Mouse (Mus musculus) gonadal fat pad, adult 2 months (tissue): ENCODE measurements around the gene Enox1. TPM values are rescaled to one million over a fixed set of nuclear protein-coding genes. Genes with fewer than 3 reads are reported as not detected.

ENCODE experiments used
- DNase-seq: peaks from one replicate; pipeline ENCODE4 v3.0.0-alpha.2; 2012; ENCODE audit warnings: low read depth
- polyA plus RNA-seq: library from polyadenylated mRNA; depleted of rRNA; stranded (reverse); fragments of >200 nt; gene quantifications from 2 replicates; pipeline ENCODE4 v1.2.3, GENCODE M21; 2012

The Enox1 gene
- polyA plus RNA-seq, 1 experiment: 1.6 TPM

DNA sequence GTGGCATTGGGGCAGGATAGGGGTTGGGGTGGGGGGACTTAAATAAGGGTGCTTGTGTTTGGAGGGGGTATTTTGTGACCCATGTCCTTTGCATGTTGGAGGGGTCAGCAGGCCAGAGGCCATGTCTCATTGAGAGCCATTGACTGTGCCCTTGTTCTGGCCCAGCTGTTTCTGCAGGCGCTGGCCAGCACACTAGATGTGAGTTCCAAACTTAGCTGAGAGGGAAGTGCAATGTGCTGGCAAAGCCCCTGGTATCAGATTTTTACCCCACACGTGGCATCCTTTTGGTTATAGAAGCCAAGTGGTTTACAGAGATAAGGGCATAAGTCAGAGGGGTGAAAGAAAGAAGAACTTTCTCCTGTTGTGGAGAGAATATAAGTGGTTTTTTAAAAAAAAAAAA lies 218.5 kb downstream of the Enox1 start:
- no peak for DNase-seq

DNA sequence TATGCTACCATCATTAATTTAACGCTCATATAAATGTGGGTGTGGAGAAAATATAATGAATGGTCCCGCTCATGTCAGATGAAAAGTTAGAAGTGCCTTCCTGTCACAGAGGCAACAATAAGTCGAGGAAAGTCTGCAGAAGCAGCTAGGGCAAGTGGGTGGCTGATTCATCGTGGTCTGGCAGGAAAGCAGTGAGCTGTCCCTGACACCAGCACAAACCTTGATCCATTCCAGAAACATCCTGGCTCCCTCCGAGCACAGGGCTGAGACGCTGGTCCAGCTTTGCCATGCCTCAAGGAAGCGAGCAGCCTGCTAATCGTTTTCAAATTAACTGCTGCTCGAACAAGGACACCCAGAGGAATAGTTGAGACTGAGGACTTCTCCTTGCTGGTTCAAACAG lies 219.1 kb downstream of the Enox1 start:
- DNase-seq: no peak

DNA sequence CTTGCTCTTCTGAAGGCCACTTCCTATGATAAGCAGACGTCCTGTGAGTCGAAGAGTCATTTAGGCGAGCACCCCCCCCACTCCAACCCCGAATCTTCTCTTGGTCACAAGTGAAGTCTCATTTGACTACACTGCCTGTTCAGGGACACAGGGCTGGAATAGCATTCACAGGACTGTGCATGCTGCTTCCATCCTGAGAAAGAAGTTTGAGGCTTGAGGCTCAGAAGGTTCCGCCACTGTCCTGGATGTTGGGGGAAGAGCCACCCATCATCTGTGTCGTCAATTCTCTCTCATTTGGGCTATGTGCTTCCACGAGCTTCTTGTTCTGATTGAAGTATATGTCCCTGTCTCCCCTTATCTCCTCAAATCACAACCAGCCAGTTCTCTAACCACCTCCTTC lies 220.2 kb downstream of the Enox1 start:
- no peak for DNase-seq

DNA sequence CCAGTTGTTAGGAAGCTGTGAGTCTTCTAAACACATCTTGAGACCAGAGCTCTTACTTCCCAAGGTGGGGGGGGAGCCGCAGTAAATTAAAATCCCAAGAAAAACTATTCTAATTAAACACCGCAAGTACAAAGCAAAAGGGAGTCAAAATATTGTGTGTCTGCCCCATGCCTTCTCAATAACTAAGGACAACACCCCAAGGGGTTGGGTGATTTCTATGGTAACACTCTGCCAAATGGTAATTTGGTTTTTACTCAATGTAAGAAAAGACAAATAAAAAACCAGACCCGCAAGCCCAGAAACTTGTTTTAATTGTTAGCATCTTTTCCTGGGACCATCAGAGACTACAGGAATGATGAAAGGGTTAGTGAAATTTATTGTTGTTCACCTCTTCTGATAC lies 220.9 kb downstream of the Enox1 start:
- DNase-seq: no peak

DNA sequence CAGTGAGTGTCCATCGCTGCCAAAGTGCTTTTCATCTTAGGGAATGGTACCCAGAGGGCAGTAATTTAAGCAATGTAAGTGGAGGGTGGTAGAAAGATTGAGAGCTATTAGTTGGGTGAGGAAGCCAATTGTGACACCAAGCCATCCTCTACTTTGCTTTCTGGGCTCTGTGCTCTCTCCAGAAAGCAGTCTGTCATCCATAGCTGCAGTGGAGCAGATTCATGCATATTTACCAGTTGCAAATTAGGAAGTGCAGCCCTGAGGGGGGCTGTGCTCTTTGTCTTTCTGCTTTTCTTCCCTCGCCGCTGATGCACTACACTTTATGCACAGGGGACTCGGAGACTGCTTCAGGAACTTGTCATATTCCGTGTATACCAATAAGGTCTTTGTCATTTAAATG lies 221.3 kb downstream of the Enox1 start:
- no peak for DNase-seq

DNA sequence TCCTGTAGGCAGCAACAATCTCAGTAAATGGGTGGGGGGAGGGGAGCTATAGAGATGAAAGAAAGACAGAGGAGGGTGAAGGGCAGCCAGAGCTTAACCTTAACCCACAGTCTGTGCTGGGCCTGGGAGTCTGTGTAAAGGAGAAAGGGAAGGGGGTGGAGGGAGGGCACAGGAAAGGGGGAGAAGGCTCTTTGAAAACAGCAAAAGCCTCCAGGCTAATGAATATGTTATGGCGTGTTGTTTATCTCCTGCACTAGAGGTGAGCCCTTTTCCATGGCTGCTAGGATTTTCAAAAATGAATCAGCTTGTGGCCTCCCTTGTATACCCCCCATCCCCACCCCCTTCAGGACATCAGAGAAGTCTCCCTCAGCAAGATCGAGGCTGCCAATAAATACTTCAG lies 225.0 kb downstream of the Enox1 start:
- no peak for DNase-seq

DNA sequence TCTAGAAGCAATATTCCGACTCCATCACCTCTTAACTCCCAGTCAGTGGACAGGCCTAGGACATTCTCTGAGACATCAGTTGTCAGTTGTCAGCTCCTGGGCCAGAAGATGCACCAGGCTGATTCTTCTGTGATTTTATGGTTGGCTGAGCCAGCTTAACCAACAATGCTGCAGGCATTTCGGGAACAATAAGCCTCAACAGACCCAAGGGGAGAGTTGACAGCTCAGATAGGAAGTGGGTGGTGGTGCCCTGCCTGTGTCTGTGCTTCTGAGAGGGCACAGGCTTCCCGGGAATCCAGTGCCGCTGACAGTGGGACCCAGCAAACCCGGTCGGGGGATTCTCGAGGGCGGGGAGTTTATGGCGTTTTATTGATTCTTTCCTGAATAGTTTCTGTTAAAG lies 229.1 kb downstream of the Enox1 start:
- no peak for DNase-seq

DNA sequence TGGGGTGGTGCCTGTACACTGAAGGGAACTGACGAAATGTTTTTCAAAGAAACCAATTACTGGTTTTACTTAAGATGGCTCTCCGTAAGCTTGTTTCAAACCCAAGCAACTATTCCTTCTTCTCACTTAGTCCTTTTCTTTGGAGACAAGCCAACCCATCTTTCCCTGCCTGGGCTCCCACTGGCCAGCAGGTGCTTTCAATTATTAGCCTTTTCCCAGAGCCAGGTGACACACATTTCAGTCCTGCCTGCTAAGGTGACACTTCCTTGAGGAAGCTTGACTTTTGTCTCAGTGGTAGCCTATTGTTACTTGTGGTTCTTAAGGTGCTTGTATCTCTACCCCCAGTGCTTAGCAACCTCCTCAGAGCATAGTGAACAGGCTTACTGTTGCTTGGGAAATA lies 231.3 kb downstream of the Enox1 start:
- DNase-seq: no peak

DNA sequence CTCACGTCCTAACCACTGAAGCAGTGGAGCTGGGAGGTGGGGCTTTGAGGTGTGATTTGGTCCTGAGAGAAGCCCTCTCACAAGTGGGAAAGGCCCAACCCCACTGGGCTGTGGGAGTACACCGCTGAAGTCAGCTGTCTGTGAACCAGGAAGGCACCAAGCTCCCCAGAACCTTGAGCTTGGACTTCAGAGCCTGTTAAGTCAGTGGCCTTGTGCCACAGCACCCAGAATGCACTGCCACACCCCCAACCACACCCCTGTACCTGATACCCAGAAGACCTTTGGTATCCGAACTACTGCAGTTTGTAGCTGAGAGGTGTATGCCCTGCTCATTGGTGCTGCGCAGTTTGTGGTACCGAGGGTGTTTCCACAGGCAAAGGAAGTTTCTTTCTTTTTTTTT lies 232.7 kb downstream of the Enox1 start:
- DNase-seq: no peak

DNA sequence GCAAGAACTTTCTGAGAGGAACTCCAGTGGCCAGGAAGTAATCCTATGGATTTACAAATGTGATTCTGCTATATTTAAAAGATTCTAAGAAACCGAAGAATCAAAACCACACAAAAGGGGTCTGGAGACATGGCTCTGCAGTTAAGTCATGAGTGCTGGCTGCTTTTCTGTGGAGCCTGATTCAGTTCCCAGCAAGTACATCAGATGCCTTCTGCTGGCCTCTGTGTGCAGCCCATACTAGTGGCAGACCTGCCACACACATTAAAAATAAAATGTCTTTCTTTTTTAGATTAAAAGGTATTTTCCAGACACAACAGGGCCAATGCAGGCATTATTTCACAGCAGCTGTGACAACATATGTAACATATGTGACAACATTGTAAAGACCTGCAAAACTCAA lies 235.9 kb downstream of the Enox1 start:
- no peak for DNase-seq

DNA sequence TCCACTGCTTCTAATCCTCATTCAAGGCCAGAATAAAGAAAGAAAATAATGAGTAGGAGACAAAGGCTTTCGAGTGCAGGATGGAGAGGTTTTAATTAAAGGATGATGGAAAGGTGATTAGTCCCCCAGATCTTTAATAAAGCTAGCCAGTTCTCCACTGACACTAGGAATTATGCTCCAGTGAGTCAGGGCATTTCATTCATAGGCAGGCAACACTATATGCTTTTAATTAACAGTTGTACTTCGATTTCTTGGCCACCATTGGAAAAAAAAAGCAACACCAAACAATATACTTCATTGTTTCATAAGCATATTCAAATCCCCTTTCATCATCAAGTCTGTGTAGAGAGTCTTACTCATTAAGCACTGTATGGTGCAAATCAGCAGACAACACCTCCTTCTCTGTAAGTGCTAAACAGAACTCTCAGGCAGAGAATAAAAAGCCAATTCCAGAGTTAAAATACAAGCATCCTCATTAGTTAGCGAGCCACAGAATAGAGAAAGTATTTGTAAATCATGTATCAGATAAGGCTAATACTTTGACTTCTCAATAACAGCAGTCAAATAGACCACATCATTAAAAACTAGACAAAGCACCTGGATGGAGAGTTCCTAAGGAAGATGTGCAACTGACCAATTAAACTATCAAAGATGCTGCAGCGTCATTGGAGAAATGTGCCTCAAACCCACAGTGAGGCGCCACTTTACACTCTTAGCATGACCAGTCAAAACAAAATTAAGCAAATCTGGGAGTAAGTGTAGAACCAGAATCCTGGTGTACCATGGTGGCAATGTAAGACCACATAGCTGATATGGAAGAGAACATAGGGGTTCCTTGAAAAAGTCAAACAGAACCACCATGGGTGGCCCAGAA lies 249.9 kb downstream of the Enox1 start:
- DNase-seq: no peak

DNA sequence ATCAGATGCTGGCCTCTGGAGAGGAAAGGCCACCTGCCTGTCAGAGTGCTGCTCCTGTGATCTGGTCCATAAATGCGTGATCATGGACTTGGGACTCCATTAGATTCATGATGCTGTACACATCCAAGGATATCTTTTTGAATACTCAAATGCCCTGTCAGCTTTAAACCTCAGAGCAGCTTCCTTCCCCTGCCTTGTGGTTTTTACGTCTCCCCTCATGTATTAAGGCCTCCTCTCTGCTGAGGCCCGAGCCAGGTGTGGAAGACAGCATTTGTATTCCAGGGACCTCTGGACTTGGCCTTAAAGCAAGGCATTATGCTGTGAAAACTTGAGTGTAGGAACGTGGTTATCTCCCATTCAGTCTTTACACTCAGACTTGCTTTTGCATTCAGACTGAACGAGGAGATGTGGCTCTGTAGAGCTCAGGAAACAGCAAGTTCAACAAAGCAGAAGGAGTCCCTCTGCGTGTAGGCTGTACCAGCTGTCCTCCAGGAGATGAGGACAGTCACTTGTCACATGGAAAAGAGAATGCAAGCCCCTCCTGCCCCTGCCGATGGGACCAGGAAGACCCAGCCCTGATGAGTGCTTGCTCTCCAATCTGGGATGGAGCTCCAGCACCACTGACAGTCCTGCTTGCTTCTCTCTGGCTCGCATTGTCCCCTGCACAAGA lies 252.8 kb downstream of the Enox1 start:
- no peak for DNase-seq

DNA sequence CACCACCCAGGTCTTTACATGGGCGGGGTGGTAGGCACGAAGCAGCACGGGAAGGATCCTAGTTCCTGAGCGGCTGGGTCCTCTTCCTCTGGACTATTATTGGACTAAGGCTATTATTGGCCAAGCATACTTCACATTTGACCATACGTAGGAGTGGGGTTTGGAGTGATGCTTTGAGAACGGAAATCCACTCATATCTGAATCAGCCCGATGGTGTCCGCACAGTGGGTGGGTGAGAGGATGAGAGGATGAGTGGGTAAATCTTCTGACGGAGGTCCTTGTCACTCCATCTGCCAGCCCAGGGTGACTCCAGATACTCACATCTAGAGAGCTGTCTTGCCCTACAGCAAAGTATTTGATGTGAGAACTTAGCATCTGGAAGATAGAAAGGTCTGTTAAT lies 253.8 kb downstream of the Enox1 start:
- DNase-seq: no peak

DNA sequence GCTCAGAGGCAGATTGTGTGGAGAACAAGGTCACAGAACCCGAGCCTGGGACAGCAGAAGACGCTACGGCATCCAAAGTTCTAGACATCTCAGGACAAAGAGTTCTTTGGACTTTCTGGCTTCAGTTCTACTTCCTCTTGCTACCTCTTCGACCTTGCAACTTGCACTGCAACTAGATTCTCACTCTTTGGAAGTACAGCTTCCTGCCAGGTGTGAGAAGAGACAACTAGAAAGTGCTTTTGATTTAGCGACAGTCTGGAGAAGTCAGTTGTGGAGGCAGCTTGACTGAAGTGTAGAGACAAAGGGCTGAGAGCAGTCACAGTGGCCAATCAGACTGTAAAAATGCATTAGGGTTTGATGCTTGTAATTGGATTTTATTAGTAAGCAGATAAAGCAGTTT lies 256.5 kb downstream of the Enox1 start:
- no peak for DNase-seq

DNA sequence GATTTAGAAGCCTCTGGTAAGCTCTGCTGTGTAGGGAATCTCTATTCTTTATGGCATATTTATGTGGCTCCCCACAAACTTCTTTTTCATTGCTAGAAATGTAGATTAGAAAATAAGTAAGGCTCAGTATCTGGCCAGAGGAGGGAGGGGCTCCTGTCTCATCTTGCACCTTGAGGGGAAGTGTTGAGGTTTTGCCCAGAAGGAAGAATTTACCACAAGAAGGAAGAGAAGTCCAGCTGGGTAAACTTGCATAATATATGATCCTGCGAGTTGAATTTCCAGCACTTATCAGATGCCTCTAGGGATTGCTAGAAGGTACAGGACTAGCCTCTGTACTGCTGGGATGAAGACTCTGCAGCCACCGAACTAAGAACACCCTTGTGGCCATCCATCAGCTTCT lies 259.8 kb downstream of the Enox1 start:
- no peak for DNase-seq

DNA sequence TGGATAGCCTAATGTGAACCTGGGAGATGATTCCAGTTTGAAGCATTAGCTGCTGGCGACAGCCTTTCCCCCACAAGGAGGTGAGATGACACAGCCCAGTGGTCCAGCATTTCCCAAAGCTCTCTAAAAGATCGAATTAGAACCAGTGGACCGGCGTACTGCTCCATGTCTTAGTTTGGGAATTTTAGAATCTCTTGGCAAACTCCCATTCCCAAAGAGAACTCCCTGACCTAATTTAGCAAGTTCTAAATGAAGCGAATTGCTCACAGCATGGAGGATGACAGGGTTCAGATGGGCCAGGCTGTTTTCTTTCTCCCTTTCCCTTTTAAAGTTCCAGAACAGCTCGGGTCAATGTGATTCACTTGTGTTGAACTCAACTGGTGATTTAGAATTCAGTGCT lies 264.5 kb downstream of the Enox1 start:
- no peak for DNase-seq

DNA sequence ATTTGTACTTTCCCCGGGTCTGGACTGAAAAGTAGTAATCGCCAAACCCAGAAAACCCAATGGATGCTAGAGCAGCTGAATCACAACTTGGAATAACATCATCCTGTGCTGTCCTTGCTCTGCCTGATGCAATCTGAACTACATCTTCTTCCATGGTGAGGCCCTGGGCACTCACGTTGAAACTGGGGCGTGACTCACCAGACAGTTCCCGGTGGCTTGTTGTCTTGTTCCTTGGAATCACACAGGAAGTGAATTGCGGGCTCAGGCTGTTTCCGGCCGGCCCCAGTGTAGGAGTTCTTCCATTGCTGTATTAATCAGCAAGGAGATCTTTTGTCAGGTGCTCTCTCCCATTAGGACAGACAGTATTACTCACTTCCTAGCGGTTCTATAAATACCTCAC lies 266.6 kb downstream of the Enox1 start:
- DNase-seq: no peak

DNA sequence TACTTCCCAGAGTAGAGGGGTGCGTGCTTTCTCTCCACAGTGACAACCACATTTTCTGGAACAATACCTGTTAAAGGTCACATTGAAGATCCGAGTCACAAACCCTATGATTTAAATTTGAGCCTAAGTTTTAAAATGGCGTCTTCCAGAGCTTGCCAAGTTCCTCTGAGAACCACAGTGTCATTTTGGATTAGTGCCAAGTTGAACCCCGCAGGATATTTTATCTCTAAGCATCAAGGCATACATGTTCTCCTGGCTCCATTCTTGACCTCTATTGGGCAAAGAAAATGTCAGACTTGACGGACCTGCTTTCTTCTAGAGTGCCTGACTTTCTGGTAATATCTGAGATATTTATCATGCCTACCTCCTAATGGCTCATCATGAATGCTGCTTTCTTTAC lies 282.9 kb downstream of the Enox1 start:
- peak; percentile 16 for DNase-seq

DNA sequence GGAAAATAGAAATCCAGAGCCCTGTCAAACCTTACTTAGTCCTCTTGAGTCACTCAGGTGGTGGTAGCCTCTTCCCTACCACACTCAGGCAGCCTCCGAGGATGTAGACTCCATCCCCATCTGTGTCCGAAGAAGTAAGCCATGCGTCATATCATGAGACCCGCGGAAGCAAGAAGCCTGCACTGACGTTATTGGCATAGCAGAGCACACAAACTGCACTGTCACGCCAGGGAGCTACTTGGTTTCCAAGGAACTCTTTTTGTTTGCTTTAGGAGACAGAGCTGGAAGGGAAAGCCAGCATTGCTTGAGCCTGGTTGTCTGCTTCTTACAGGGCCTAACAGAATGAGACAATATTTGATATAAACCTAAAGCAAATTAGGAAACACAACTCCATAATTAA lies 284.2 kb downstream of the Enox1 start:
- no peak for DNase-seq

DNA sequence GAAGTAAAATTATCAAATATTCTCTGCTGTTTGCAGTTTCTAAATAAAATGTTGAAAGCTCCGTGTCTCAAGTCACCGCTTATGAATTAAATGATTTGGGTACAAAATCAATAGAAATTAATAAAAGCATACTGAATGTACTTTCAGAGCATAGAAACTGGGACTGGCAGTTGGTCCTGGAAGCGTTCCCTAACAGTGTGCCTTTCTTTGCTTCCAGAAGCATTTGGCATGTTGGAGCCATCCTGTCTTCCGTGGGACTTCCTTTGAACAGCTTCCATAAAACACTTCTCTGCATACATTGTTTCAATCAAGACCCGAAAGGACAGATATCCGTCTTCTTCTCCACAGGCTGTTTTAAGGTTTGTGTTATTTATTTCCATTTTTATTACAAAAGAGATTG lies 285.0 kb downstream of the Enox1 start:
- no peak for DNase-seq

DNA sequence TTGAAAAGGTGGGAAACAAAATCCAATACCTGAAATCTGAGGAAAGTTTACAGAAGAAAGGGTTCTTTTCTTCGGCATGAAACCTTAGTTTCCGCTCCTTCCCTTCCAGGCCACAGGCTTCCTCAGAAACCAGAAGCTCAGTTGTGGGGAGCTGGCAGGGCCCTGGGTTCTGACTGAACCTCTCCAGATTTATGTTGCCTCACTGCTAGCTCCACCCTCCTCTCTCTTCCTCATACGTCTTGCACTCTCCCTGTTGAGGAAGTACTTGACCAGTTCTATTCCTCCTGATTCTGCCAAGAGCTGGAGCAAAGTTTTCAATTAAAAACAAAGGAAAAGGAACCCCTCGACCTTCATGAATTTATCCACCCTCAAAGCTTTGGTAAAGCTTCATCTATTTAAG lies 291.4 kb downstream of the Enox1 start:
- no peak for DNase-seq

DNA sequence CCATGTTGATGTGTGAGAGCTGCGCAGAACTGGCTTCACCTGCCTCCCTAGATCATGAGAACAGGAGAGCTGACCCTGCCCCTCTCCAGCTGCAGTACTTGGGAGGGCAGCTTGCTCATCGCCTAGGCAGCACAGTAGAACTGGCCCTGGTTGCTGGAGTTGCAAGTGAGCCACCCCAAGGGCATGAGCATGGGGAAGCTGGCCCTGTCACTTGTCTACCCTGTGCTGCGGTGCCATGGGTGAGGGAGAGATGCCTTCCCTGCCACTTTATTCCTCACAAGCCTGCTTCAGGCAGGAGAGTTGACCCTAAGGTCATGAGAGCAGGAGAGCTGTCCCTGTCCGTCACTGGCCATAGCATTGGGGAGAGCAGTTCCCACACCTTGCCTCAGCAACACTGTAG lies 295.4 kb downstream of the Enox1 start:
- no peak for DNase-seq

DNA sequence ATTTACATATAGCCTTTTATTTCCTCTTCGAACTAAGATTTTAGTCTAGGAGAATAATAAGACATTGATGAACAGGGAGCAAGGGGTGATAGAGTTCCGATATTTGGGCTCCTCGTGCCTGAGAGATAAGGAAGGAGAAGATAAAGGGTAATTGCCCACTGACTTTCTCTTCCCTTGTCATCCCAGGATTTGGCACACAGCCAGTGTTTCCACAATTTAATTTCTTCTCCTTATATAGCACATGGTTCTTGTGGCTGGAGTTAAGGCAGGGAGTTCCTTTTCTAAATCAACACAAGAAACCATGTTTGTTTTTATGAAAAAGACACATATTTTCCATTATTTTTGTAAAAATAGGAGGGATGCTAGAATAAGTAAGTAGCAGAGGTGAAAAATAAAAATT lies 299.5 kb downstream of the Enox1 start:
- DNase-seq: no peak

DNA sequence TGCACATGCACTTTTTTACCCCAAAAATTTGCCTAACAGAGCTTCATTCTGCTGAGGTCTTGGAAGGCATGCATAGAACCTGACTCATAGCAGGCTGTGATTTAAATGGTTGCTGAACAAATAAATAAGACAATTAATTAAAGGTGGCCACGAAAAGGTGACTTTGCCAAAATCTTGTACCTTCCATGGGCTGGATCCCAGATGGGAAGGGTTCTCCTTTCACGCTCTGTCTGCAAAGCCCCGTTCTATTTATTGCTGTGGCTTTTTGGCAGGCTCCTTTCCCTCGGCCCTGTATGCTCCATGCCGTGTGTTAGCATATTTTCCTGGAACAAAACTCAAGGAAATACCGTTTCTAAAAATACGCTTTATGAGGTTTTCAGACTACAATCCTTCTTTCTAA lies 300.3 kb downstream of the Enox1 start:
- no peak for DNase-seq
